Mouse (Mus musculus) midbrain, embryonic 11.5 days (tissue): Measurements from ENCODE around the gene Klhl26. TPM values are rescaled to one million over a fixed set of nuclear protein-coding genes. Genes with fewer than 3 reads are reported as not detected.
A peak's percentile ranks its signal among the peaks of the same experiment; 100 is the strongest.
"Not testable (repeated sequence)": the region's sequence is repeated elsewhere in the genome, so short reads cannot be mapped to it uniquely, and the experiment has no call there.

Experiments
- ATAC-seq: fragments of 200-750 bp; cut with Nextera tagmentation; 2 replicates; pipeline ENCODE4 v1.8.0; 2017; ENCODE audit warnings: moderate TSS enrichment, moderate library complexity; ENCODE audit not compliant: low FRiP score
- DNase-seq: peaks from one replicate; pipeline ENCODE4 v3.0.0; 2015; ENCODE audit warnings: low spot score; ENCODE audit errors: missing footprints
- H3K27ac ChIP-seq: fragments of 300-500 bp; sonication (generic); 2 replicates; pipeline ENCODE4 v1.5.1; 2014; ENCODE audit warnings: low read depth, low read length
- H3K27me3 ChIP-seq: fragments of 300-500 bp; sonication (generic); 2 replicates; pipeline ENCODE4 v1.6.1; 2014; ENCODE audit warnings: mild to moderate bottlenecking, low read length, moderate library complexity, mixed read lengths; ENCODE audit not compliant: control insufficient read depth, insufficient read depth
- H3K36me3 ChIP-seq: fragments of 300-500 bp; sonication (generic); 2 replicates; pipeline ENCODE4 v1.6.1; 2014; ENCODE audit warnings: mild to moderate bottlenecking, low read length, moderate library complexity, mixed read lengths; ENCODE audit not compliant: control insufficient read depth, insufficient read depth
- H3K4me1 ChIP-seq: fragments of 300-500 bp; sonication (generic); 2 replicates; pipeline ENCODE4 v1.6.1; 2014; ENCODE audit warnings: low read length; ENCODE audit not compliant: control insufficient read depth, insufficient read depth
- H3K4me2 ChIP-seq: fragments of 300-500 bp; sonication (generic); 2 replicates; pipeline ENCODE4 v1.6.1; 2014; ENCODE audit warnings: mild to moderate bottlenecking, moderate library complexity
- H3K4me3 ChIP-seq: fragments of 300-500 bp; sonication (generic); 2 replicates; pipeline ENCODE4 v1.5.1; 2014; ENCODE audit warnings: low read depth, low read length
- H3K9ac ChIP-seq: fragments of 300-500 bp; sonication (generic); 2 replicates; pipeline ENCODE4 v1.6.1; 2014; ENCODE audit warnings: low read length
- H3K9me3 ChIP-seq: fragments of 300-500 bp; sonication (generic); 2 replicates; pipeline ENCODE4 v1.6.1; 2016; ENCODE audit warnings: low read length; ENCODE audit not compliant: control insufficient read depth
- WGBS: fragments of 180-500 bp; shearing (Covaris S2); extraction: QIAGEN DNeasy Blood & Tissue Kit; methylation state at CpG from one replicate; pipeline ENCODE4 v1.1.7; 2014; 5-methylcytosine and 5-hydroxymethylcytosine counted together
- polyA plus RNA-seq: library from polyadenylated mRNA; unstranded; fragments of >200 nt; fragmentation: Nextera tagmentation; extraction: Ambion mirVana; gene quantifications from 2 replicates; pipeline ENCODE4 v1.2.1, GENCODE M21; 2014

The Klhl26 gene
- polyA plus RNA-seq, 1 experiment from 2014 or later, result 13.1 TPM

GRCm38 (mm10) chr8:70511174-70511573 is 34.4 kb upstream of the Klhl26 start:
- H3K27me3 ChIP-seq, H3K9ac ChIP-seq, H3K9me3 ChIP-seq, H3K27ac ChIP-seq, ATAC-seq, DNase-seq, H3K36me3 ChIP-seq: not testable (repeated sequence)
- 89% methylated on average over 6 of the region's 6 CpGs for WGBS
- Histone ChIP-seq H3K4me2 (peak overlapping the region; percentile 42), H3K4me1 (peaks cover 19% of the 10 kb centered on the region), H3K4me3 (peak overlapping the region; percentile 98)

- peak within 1 kb of the TSS; percentile 98 for H3K9ac ChIP-seq
- H3K9me3 ChIP-seq, result no peaks in the 10 kb centered on the region
- H3K36me3 ChIP-seq, result peaks cover 10% of the 10 kb centered on the region
- peak within 1 kb of the TSS; percentile 86 for H3K27ac ChIP-seq
- WGBS, result 1% methylated on average over 73 of the region's 74 CpGs
- ATAC-seq (peak; percentile 85), DNase-seq (peak; percentile 100)
- peaks cover 26% of the 10 kb centered on the region for H3K4me1 ChIP-seq
- H3K27me3 ChIP-seq, result no peaks in the 10 kb centered on the region
- H3K4me3 ChIP-seq, result peak within 1 kb of the TSS; percentile 98
- peak within 1 kb of the TSS; percentile 100 for H3K4me2 ChIP-seq
These were observed 33.6 kb upstream of the Klhl26 start, which contains the start of gene Uba52 for GRCm38 (mm10) chr8:70510228-70510915. Gene Uba52 (minus strand): TSS chr8:70510801.

- DNase-seq, result peak; percentile 77
- Histone ChIP-seq H3K36me3 (peaks cover 10% of the 10 kb centered on the region), H3K4me2 (peak overlapping the region; percentile 100), H3K4me3 (peak overlapping the region; percentile 98), H3K27me3 (no peaks in the 10 kb centered on the region), H3K9ac (peak overlapping the region; percentile 98), H3K4me1 (peaks cover 27% of the 10 kb centered on the region), H3K9me3 (no peaks in the 10 kb centered on the region), H3K27ac (peak overlapping the region; percentile 86; the same call in 1 of the 2 replicates)
- 16% methylated on average over 25 of the region's 25 CpGs for WGBS
- no peak for ATAC-seq
These were observed 32.6 kb upstream of the Klhl26 start for GRCm38 (mm10) chr8:70509281-70509952.

GRCm38 (mm10) chr8:70507027-70507393 is 30.2 kb upstream of the Klhl26 start:
- Histone ChIP-seq H3K36me3 (peaks cover 10% of the 10 kb centered on the region; the same call in 1 of the 2 replicates), H3K4me1 (peaks cover 30% of the 10 kb centered on the region), H3K9ac (no peak overlapping the region; the same call in 1 of the 2 replicates), H3K4me3 (peak overlapping the region; percentile 76; the same call in 1 of the 2 replicates), H3K4me2 (no peak overlapping the region), H3K9me3 (no peaks in the 10 kb centered on the region), H3K27me3 (peaks cover 21% of the 10 kb centered on the region), H3K27ac (no peak overlapping the region)
- 54% methylated on average over 5 of the region's 5 CpGs for WGBS
- DNase-seq (no peak), ATAC-seq (no peak)

GRCm38 (mm10) chr8:70506328-70507026 is 29.7 kb upstream of the Klhl26 start, which contains the start of gene Rex1bd:
Gene Rex1bd (minus strand): TSS chr8:70506752.
- WGBS, result 2% methylated on average over 39 of the region's 40 CpGs
- ATAC-seq, result peak; percentile 87
- peak; percentile 100 for DNase-seq
- Histone ChIP-seq H3K27ac (peak within 1 kb of the TSS; percentile 74), H3K27me3 (peaks cover 26% of the 10 kb centered on the region), H3K4me2 (peak within 1 kb of the TSS; percentile 82), H3K4me1 (peaks cover 31% of the 10 kb centered on the region), H3K4me3 (peak within 1 kb of the TSS; percentile 76), H3K36me3 (peaks cover 10% of the 10 kb centered on the region; the same call in 1 of the 2 replicates), H3K9me3 (no peaks in the 10 kb centered on the region), H3K9ac (peak within 1 kb of the TSS; percentile 92)

- Histone ChIP-seq H3K36me3 (peaks cover 10% of the 10 kb centered on the region; the same call in 1 of the 2 replicates), H3K27me3 (peaks cover 33% of the 10 kb centered on the region), H3K9me3 (no peaks in the 10 kb centered on the region), H3K4me1 (peaks cover 31% of the 10 kb centered on the region), H3K27ac (no peak overlapping the region), H3K9ac (peak overlapping the region; percentile 92), H3K4me3 (peak overlapping the region; percentile 76), H3K4me2 (peak overlapping the region; percentile 82)
- 41% methylated on average over 32 of the region's 32 CpGs for WGBS
- DNase-seq (peak; percentile 70), ATAC-seq (peak; percentile 17; the same call in 1 of the 2 replicates)
These were observed 29.0 kb upstream of the Klhl26 start for GRCm38 (mm10) chr8:70505698-70506327.

GRCm38 (mm10) chr8:70504851-70505250 is 28.1 kb upstream of the Klhl26 start:
- no peak for ATAC-seq
- peaks cover 43% of the 10 kb centered on the region for H3K27me3 ChIP-seq
- no peak overlapping the region for H3K9ac ChIP-seq
- no peak overlapping the region for H3K4me2 ChIP-seq
- no peaks in the 10 kb centered on the region for H3K9me3 ChIP-seq
- no peak overlapping the region for H3K4me3 ChIP-seq
- DNase-seq, result peak; percentile 98
- H3K4me1 ChIP-seq, result peaks cover 31% of the 10 kb centered on the region
- H3K36me3 ChIP-seq, result peaks cover 10% of the 10 kb centered on the region; the same call in 1 of the 2 replicates
- no peak overlapping the region for H3K27ac ChIP-seq
- WGBS, result 79% methylated on average over 3 of the region's 3 CpGs

GRCm38 (mm10) chr8:70504291-70504716 is 27.5 kb upstream of the Klhl26 start:
- H3K36me3 ChIP-seq, result peaks cover 10% of the 10 kb centered on the region; the same call in 1 of the 2 replicates
- no peak overlapping the region for H3K27ac ChIP-seq
- no peak overlapping the region for H3K9ac ChIP-seq
- no peak overlapping the region for H3K4me2 ChIP-seq
- WGBS, result 69% methylated on average over 16 of the region's 16 CpGs
- peak; percentile 81 for DNase-seq
- H3K4me3 ChIP-seq, result no peak overlapping the region
- H3K9me3 ChIP-seq, result no peaks in the 10 kb centered on the region
- ATAC-seq, result no peak
- H3K27me3 ChIP-seq, result peaks cover 48% of the 10 kb centered on the region
- peaks cover 27% of the 10 kb centered on the region for H3K4me1 ChIP-seq
